Mouse (Mus musculus) C2C12 (cell line): ENCODE measurements around the gene Tmem198. TPM values are rescaled to one million over a fixed set of nuclear protein-coding genes. Genes with fewer than 3 reads are reported as not detected.
A peak's percentile ranks its signal among the peaks of the same experiment; 100 is the strongest.

Source experiments
- H3K27me3 ChIP-seq: one replicate; pipeline ENCODE4 v1.6.1; 2011; ENCODE audit not compliant: control insufficient read depth, insufficient read depth, insufficient read length
- H3K36me3 ChIP-seq: one replicate; pipeline ENCODE4 v1.6.1; 2011; ENCODE audit not compliant: control insufficient read depth, insufficient read depth
- H3K4me3 ChIP-seq: one replicate; pipeline ENCODE4 v1.5.1; 2011; ENCODE audit warnings: mild to moderate bottlenecking, control low read depth; ENCODE audit not compliant: poor library complexity, insufficient read depth, severe bottlenecking
- H3K79me2 ChIP-seq: one replicate; pipeline ENCODE4 v1.6.1; 2011; ENCODE audit not compliant: control insufficient read depth, insufficient read depth
- H3K79me3 ChIP-seq: one replicate; pipeline ENCODE4 v1.6.1; 2011; ENCODE audit warnings: low read depth, control low read depth
- H3ac ChIP-seq: one replicate; pipeline ENCODE3; 2011; ENCODE audit warnings: low read depth; ENCODE audit not compliant: control insufficient read depth, insufficient read length
- CEBPB ChIP-seq: IDR thresholded peaks from one replicate; pipeline ENCODE4 v1.6.1; 2011; ENCODE audit warnings: low read depth, mild to moderate bottlenecking, control low read depth, moderate library complexity
- CTCF ChIP-seq: IDR thresholded peaks from one replicate; pipeline ENCODE4 v1.5.1; 2011; ENCODE audit not compliant: control insufficient read depth, insufficient read depth, insufficient read length
- FOSL1 ChIP-seq: IDR thresholded peaks from one replicate; pipeline ENCODE4 v1.8.0; 2011; ENCODE audit warnings: mild to moderate bottlenecking, low read length; ENCODE audit not compliant: poor library complexity, insufficient read depth, severe bottlenecking
- MAX ChIP-seq: IDR thresholded peaks from one replicate; pipeline ENCODE4 v1.6.1; 2011; ENCODE audit warnings: mild to moderate bottlenecking, control low read depth
- MYOD1 ChIP-seq: IDR thresholded peaks from one replicate; pipeline ENCODE4 v1.6.1; 2011; ENCODE audit warnings: low read depth; ENCODE audit not compliant: control insufficient read depth, insufficient read length
- MYOG ChIP-seq: IDR thresholded peaks from one replicate; pipeline ENCODE4 v1.6.1; 2011; ENCODE audit not compliant: control insufficient read depth, insufficient read length; ENCODE audit errors: extremely low read depth
- USF1 ChIP-seq: IDR thresholded peaks from one replicate; pipeline ENCODE4 v1.6.1; 2011; ENCODE audit warnings: low read depth, mild to moderate bottlenecking, control low read depth, moderate library complexity
- polyA plus RNA-seq: library from polyadenylated mRNA; unstranded; fragments of >200 nt; fragmentation: generic; extraction: Trizol; gene quantifications from one replicate; pipeline ENCODE4 v1.2.1, GENCODE M21; 2012; ENCODE audit warnings: missing spikeins

Tmem198 gene
- polyA plus RNA-seq, 1 experiment, result 0.70 TPM

DNA sequence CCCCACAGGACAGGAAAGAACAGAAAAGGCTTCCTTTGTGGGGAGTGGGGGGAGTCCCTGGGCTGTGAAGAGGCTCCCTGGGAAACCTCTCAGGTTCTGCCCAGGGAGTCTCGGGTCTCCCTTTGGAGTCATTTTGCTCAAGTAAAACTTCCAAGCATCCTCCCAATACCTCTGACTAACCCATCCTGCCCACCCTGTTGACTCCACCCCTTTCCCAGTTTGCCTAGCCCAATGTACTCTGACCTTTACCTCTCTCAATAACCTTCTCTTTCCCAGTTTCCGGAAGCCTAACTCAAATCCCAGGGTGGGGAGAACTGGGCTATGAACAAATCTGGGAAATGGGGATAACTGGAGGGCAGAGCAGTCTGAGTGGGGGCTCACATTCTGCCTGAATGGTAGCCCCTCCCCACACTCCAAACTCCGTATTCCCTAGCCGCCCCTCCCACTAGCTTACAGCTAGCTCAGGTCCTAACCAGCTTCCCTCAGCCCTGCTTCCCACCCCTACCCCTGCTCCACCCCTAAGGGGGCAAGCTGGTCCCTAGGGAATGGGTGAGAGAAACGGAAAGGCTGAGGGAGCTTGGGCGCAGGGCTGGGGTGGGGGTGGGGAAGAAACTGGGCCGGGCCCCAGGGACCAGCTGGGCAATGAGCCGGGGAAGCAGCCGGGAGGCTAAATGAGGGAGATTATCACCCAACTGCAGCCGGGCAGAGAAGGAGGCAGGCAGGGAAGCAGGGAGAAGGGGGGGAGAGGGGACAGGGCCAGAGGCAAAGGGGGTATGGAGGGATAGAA is 31.9 kb upstream of the Tmem198 start:
- Histone ChIP-seq H3K79me2 (no peaks in the 10 kb centered on the region), H3K36me3 (no peaks in the 10 kb centered on the region), H3ac (peak overlapping the region; percentile 3), H3K4me3 (no peak overlapping the region), H3K79me3 (no peaks in the 10 kb centered on the region), H3K27me3 (peaks cover 5% of the 10 kb centered on the region)
- TF ChIP-seq MYOD1 (no peak), MYOG (no peak), FOSL1 (no peak), MAX (no peak), CEBPB (no peak), USF1 (no peak), CTCF (no peak)

DNA sequence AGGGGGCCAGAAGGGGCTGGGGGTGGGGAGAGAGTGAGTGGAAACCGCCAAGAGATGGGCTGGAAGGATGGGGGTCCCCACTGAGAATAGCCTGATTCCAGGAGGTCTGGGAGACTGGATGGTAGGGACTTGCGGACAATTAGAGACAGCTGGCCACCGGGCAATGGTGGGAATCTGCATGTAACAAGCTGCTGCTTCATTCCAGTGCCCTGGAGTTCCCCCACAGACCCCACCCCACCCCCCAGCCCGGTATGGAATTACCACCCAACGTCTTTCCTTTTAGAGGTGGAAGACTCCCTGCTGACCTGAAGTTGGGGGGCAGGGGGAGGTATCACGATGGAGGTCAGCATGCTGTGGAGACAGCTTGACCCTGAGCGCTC is 31.3 kb upstream of the Tmem198 start:
- H3K4me3 ChIP-seq, result no peak overlapping the region
- TF ChIP-seq CTCF, result no peak
- TF ChIP-seq FOSL1, result no peak
- TF ChIP-seq MYOD1, result no peak
- TF ChIP-seq CEBPB, result no peak
- no peak for TF ChIP-seq MYOG
- no peak for TF ChIP-seq USF1
- no peak for TF ChIP-seq MAX
- H3K36me3 ChIP-seq, result no peaks in the 10 kb centered on the region
- H3K27me3 ChIP-seq, result peaks cover 5% of the 10 kb centered on the region
- H3K79me3 ChIP-seq, result no peaks in the 10 kb centered on the region
- no peaks in the 10 kb centered on the region for H3K79me2 ChIP-seq
- H3ac ChIP-seq, result no peak overlapping the region

- no peak overlapping the region for H3K4me3 ChIP-seq
- no peaks in the 10 kb centered on the region for H3K79me2 ChIP-seq
- no peaks in the 10 kb centered on the region for H3K79me3 ChIP-seq
- H3K27me3 ChIP-seq, result peaks cover 5% of the 10 kb centered on the region
- H3K36me3 ChIP-seq, result no peaks in the 10 kb centered on the region
- H3ac ChIP-seq, result no peak overlapping the region
- no peak for TF ChIP-seq MYOD1
- TF ChIP-seq USF1, result no peak
- no peak for TF ChIP-seq CEBPB
- no peak for TF ChIP-seq MAX
- no peak for TF ChIP-seq MYOG
- no peak for TF ChIP-seq FOSL1
Observed at GRCm38 (mm10) chr1:75448937-75449336, 30.4 kb upstream of the Tmem198 start.

DNA sequence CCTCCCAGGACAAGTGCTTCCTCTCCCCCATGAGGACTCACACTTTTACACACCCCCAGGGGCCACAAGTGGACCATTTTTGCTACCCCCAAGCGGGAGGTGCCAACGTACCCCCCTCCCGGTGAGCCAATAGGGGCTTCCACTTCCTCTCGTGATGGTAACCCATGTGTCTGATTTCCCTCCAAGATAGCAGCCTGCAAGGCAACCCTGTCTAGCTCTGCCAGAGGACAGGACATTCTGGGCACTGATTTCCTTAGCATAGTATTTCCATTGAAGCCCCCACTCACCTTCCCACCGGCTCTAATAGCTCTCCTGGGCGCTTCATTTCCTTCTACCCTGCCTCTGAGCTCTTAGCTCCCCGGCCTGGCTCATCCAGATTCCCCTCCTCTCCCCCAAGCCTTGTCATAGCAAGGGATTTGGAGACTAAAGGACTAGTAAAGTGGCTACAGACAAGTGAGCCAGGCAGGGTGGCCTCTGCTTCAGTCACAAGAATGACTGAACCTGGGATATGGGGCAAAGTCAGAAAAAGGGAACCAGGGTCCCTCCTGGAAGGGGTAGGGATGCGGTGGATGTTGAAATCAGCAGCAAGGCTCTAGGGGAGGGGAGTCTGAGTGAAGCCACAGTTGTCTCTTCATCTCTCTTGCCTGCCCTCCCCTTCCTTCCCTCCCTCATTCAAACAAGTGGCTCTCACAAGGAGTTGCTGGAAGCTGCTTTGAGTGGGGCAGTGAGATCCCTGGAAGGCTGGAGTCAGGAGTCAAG is 29.8 kb upstream of the Tmem198 start:
- TF ChIP-seq MYOD1 (no peak), MYOG (no peak), FOSL1 (no peak), CTCF (no peak), MAX (no peak), USF1 (no peak), CEBPB (no peak)
- Histone ChIP-seq H3K79me2 (no peaks in the 10 kb centered on the region), H3K36me3 (no peaks in the 10 kb centered on the region), H3K79me3 (no peaks in the 10 kb centered on the region), H3K4me3 (no peak overlapping the region), H3ac (no peak overlapping the region), H3K27me3 (peaks cover 5% of the 10 kb centered on the region)

DNA sequence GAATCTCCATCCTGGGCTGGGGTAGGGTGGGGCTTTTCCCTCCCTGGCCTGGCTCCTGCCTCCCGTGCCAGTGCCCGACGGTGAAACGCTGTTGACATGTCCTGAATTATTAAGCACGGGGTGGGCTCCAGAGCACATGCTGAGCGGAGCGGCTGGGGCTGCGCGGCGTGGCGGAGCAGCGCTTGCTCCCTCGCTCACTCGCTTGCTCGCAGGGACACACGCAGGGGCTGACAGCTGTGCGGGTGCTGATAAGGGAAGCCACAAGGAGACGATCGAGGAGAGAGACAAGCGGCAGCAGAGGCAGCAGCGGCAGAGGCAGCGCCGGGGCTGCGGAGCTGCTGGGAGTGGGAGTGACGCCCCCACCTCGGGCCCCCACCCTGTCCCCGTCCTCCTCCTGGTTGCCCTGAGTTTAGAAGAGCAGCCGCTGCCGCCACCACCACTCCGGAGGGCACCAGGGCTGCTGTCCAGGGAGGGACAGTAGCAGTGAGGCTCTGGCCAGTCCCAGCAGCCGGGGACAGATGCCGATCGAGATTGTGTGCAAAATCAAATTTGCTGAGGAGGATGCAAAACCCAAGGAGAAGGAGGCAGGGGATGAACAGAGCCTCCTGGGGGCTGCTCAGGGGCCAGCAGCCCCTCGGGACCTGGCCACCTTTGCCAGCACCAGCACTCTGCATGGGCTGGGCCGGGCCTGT is 28.9 kb upstream of the Tmem198 start, which contains the start of gene Asic4:
Asic4 (plus strand) TSS at position 123 of the 692 bp plus-strand sequence.
- Histone ChIP-seq H3K27me3 (peaks cover 5% of the 10 kb centered on the region), H3K36me3 (no peaks in the 10 kb centered on the region), H3K79me3 (no peaks in the 10 kb centered on the region), H3K79me2 (no peaks in the 10 kb centered on the region), H3K4me3 (no peak within 1 kb of the TSS), H3ac (peak within 1 kb of the TSS; percentile 13)
- TF ChIP-seq CTCF (no peak), MYOG (no peak), FOSL1 (no peak), MYOD1 (peak; percentile 23)
